Mouse (Mus musculus) embryonic facial prominence, embryonic 12.5 days (tissue): ENCODE measurements around the gene Sowahd. TPM values are rescaled to one million over a fixed set of nuclear protein-coding genes. Genes with fewer than 3 reads are reported as not detected.
"Not testable (repeated sequence)": the region's sequence is repeated elsewhere in the genome, so short reads cannot be mapped to it uniquely, and the experiment has no call there.

Experiments used
- ATAC-seq: fragments of 200-750 bp; cut with Nextera tagmentation; 2 replicates; pipeline ENCODE4 v1.8.0; 2017; ENCODE audit not compliant: insufficient number of reproducible peaks, insufficient read depth, low FRiP score, low TSS enrichment
- H3K27ac ChIP-seq: fragments of 300-500 bp; sonication (generic); 2 replicates; pipeline ENCODE4 v1.5.1; 2016; ENCODE audit warnings: mild to moderate bottlenecking
- H3K27me3 ChIP-seq: fragments of 300-500 bp; sonication (generic); 2 replicates; pipeline ENCODE4 v1.6.1; 2016; ENCODE audit warnings: mild to moderate bottlenecking, moderate library complexity
- H3K36me3 ChIP-seq: fragments of 300-500 bp; sonication (generic); 2 replicates; pipeline ENCODE4 v1.6.1; 2016; ENCODE audit warnings: mild to moderate bottlenecking
- H3K4me1 ChIP-seq: fragments of 300-500 bp; sonication (generic); 2 replicates; pipeline ENCODE4 v1.6.1; 2016
- H3K4me2 ChIP-seq: fragments of 300-500 bp; sonication (generic); replicated peaks from 2 replicates; pipeline ENCODE4 v1.6.1; 2016; ENCODE audit warnings: mild to moderate bottlenecking, moderate library complexity
- H3K4me3 ChIP-seq: fragments of 300-500 bp; sonication (generic); 2 replicates; pipeline ENCODE4 v1.5.1; 2016; ENCODE audit warnings: mild to moderate bottlenecking
- H3K9ac ChIP-seq: fragments of 300-500 bp; sonication (generic); 2 replicates; pipeline ENCODE4 v1.6.1; 2016; ENCODE audit warnings: mild to moderate bottlenecking, moderate library complexity
- H3K9me3 ChIP-seq: fragments of 300-500 bp; sonication (generic); 2 replicates; pipeline ENCODE4 v1.6.1; 2016; ENCODE audit warnings: mild to moderate bottlenecking, moderate library complexity
- WGBS: fragments of 180-500 bp; shearing (Covaris S2); methylation state at CpG from one replicate; pipeline ENCODE4 v1.1.7; 2016; 5-methylcytosine and 5-hydroxymethylcytosine counted together
- polyA plus RNA-seq: library from polyadenylated mRNA; unstranded; fragments of >200 nt; fragmentation: Nextera tagmentation; extraction: Ambion mirVana; gene quantifications from 2 replicates; pipeline ENCODE4 v1.2.1, GENCODE M21; 2016

Gene Sowahd
- polyA plus RNA-seq, 1 experiment from 2014 or later, result not detected

GRCm38 (mm10) chrX:37068766-37069165, 20.1 kb downstream of the Sowahd start:
- no peaks in the 10 kb centered on the region for H3K36me3 ChIP-seq
- H3K4me3 ChIP-seq, result no peak overlapping the region
- H3K9ac ChIP-seq, result no peak overlapping the region
- no peaks in the 10 kb centered on the region for H3K27me3 ChIP-seq
- 88% methylated on average over 5 of the region's 5 CpGs for WGBS
- no peak overlapping the region for H3K27ac ChIP-seq
- H3K4me2 ChIP-seq, result no peak overlapping the region
- H3K4me1 ChIP-seq, result no peaks in the 10 kb centered on the region
- no peak for ATAC-seq
- H3K9me3 ChIP-seq, result no peaks in the 10 kb centered on the region

GRCm38 (mm10) chrX:37074262-37074892, 25.7 kb downstream of the Sowahd start:
- Histone ChIP-seq H3K4me3 (no peak overlapping the region), H3K9me3 (no peaks in the 10 kb centered on the region), H3K4me1 (no peaks in the 10 kb centered on the region), H3K36me3 (no peaks in the 10 kb centered on the region), H3K27me3 (no peaks in the 10 kb centered on the region), H3K27ac (no peak overlapping the region), H3K9ac (no peak overlapping the region), H3K4me2 (no peak overlapping the region)
- WGBS, result 33% methylated on average over 9 of the region's 9 CpGs
- no peak for ATAC-seq

- no peak overlapping the region for H3K4me2 ChIP-seq
- no peaks in the 10 kb centered on the region for H3K4me1 ChIP-seq
- ATAC-seq, result no peak
- no peak overlapping the region for H3K4me3 ChIP-seq
- H3K36me3 ChIP-seq, result 0 out of 2 replicates have a peak, but pooled peaks cover 5% of the 10 kb centered on the region
- no peak overlapping the region for H3K27ac ChIP-seq
- no peak overlapping the region for H3K9ac ChIP-seq
- H3K27me3 ChIP-seq, result no peaks in the 10 kb centered on the region
- 76% methylated on average over 8 of the region's 8 CpGs for WGBS
- no peaks in the 10 kb centered on the region for H3K9me3 ChIP-seq
These were observed 28.0 kb downstream of the Sowahd start for GRCm38 (mm10) chrX:37076651-37077050.

DNA sequence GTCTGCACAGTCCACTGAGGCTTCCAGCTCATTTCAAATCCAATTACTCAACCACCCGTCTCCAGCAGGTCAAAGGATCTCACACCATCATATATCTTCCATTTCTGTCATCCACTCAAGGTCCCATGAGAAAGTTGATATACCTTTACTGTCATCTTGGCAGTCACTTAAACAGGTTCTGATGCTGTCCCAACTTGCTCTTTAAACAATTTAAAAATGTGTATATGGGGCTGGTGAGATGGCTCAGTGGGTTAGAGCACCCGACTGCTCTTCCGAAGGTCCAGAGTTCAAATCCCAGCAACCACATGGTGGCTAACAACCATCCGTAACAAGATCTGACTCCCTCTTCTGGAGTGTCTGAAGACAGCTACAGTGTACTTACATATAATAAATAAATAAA, 31.7 kb downstream of the Sowahd start:
- not testable (repeated sequence) for ATAC-seq, H3K4me3 ChIP-seq
- WGBS, result 64% methylated on average over 4 of the region's 4 CpGs

GRCm38 (mm10) chrX:37081194-37081593, 32.5 kb downstream of the Sowahd start:
- Histone ChIP-seq H3K27me3 (no peaks in the 10 kb centered on the region), H3K36me3 (peaks cover 15% of the 10 kb centered on the region; the same call in 1 of the 2 replicates), H3K4me2 (no peak overlapping the region), H3K9me3 (no peaks in the 10 kb centered on the region), H3K9ac (no peak overlapping the region), H3K4me1 (0 out of 2 replicates have a peak, but pooled peaks cover 2% of the 10 kb centered on the region), H3K4me3 (no peak overlapping the region), H3K27ac (no peak overlapping the region)
- 58% methylated on average over 6 of the region's 6 CpGs for WGBS
- no peak for ATAC-seq

More for the DNA sequence above, 31.7 kb downstream of the Sowahd start:
- not testable (repeated sequence) for H3K9me3 ChIP-seq, H3K4me2 ChIP-seq, H3K27me3 ChIP-seq, H3K27ac ChIP-seq, H3K9ac ChIP-seq, H3K4me1 ChIP-seq
- H3K36me3 ChIP-seq, result peaks cover 15% of the 10 kb centered on the region; the same call in 1 of the 2 replicates

DNA sequence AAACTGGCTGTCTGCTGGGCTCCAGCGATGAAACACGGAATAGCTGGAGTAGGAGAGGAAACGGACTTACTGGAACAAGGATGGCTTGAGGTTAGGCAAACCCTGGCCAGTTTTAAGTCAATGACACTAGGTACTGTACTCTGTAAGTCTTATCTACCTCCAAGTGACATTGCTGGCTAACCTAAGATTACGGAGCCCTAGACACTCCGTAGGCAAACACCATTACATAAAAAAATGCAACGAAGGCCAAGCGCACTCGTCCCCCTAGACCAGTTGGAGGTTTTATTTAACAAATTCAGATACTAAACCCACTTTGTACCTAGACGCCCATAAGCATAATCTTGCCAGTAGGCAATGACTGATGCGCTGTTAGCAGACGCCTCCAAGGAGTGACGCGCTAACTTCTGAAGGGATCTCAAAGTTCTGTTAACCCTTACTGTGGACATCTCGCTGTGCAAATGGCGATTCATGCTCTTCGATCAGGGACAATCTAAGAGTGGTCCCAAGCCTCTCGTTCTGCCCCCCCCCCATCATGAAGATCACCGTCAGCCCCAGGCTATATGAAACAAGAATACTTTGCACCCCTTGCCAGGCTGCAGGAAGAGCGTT, 35.8 kb downstream of the Sowahd start:
- Histone ChIP-seq H3K27ac (peak overlapping the region; percentile 84), H3K9me3 (no peaks in the 10 kb centered on the region), H3K9ac (peak overlapping the region; percentile 70), H3K27me3 (no peaks in the 10 kb centered on the region), H3K4me2 (peak overlapping the region; percentile 72), H3K4me1 (0 out of 2 replicates have a peak, but pooled peaks cover 2% of the 10 kb centered on the region), H3K4me3 (peak overlapping the region; percentile 57), H3K36me3 (peaks cover 15% of the 10 kb centered on the region; the same call in 1 of the 2 replicates)
- WGBS, result 20% methylated on average over 19 of the region's 19 CpGs
- no peak for ATAC-seq

DNA sequence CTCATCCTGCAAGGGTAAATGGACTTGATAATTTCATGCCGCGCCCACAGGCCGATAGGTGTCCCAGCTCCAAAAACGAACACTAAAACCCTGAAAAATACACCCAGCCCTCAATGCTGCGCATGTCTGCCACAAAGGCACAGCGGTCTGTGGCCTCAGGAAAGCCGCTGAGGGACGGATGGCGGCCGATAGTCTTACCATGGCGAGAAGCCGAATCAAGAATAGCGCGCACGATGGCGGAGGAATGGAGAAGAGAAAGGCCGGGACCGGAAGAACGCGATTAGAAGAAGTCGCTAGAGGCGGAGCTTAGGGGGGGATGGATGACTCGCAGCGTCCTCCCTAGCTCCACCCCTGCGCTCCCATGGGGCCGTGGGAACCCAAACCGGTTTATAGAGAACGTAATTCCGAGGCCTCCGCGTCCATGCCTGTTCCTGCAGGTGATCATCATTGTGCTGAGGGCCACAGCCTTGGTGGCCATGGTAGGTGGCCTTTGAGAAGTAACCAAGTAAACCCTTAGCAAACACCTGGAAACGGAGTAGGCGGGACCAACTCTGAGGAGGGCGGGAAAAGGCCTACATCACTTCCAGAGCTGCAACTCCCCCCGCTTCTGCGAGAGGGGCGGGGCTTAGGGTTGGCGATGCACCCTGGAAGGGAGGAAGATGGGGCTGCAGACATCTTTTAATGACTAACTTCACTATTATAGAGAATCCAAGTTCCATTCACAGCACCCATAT, 36.4 kb downstream of the Sowahd start, which contains the start of gene Rpl39:
TSS of gene Rpl39 (minus strand) at position 476 of the 734 bp plus-strand sequence.
- H3K9ac ChIP-seq, result peak within 1 kb of the TSS; percentile 70
- ATAC-seq, result peak; percentile 84
- peak within 1 kb of the TSS; percentile 72 for H3K4me2 ChIP-seq
- peaks cover 15% of the 10 kb centered on the region; the same call in 1 of the 2 replicates for H3K36me3 ChIP-seq
- peak within 1 kb of the TSS; percentile 57 for H3K4me3 ChIP-seq
- H3K27ac ChIP-seq, result peak within 1 kb of the TSS; percentile 84
- no peaks in the 10 kb centered on the region for H3K9me3 ChIP-seq
- 0 out of 2 replicates have a peak, but pooled peaks cover 2% of the 10 kb centered on the region for H3K4me1 ChIP-seq
- H3K27me3 ChIP-seq, result no peaks in the 10 kb centered on the region
- WGBS, result 14% methylated on average over 38 of the region's 38 CpGs

- 24% methylated on average over 9 of the region's 9 CpGs for whole genome bisulfite sequencing
- no peaks in the 10 kb centered on the region for H3K27me3 ChIP-seq
- no peak overlapping the region for H3K9ac ChIP-seq
- 0 out of 2 replicates have a peak, but pooled peaks cover 2% of the 10 kb centered on the region for H3K4me1 ChIP-seq
- H3K4me2 ChIP-seq, result peak overlapping the region; percentile 39
- H3K36me3 ChIP-seq, result peaks cover 15% of the 10 kb centered on the region; the same call in 1 of the 2 replicates
- H3K4me3 ChIP-seq, result peak overlapping the region; percentile 57
- no peaks in the 10 kb centered on the region for H3K9me3 ChIP-seq
- peak overlapping the region; percentile 84 for H3K27ac ChIP-seq
- ATAC-seq, result no peak
These were observed 37.0 kb downstream of the Sowahd start for GRCm38 (mm10) chrX:37085665-37086064.

DNA sequence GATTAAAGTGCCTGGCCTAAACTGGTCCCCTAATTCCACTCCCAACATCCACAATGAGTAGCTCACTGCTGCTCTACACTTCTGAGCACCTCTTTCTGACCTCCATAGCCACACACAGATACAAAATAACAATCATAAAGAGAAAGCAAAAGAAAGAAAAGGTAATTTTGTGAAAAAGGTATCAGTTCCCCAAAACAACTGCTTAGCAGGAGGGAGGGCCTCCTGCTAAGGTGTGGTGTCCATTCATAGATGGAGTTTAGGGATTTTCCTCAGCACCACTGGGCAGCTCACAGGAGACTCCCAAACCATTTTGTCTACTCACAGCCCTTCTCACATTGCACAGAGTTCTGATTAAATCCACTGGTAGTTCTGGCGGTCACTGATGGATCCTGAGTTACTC, 40.1 kb downstream of the Sowahd start:
- no peak for ATAC-seq
- no peaks in the 10 kb centered on the region for H3K4me1 ChIP-seq
- no peak overlapping the region for H3K4me2 ChIP-seq
- 88% methylated on average over 1 of the region's 1 CpGs for WGBS
- no peak overlapping the region for H3K27ac ChIP-seq
- no peak overlapping the region for H3K9ac ChIP-seq
- no peaks in the 10 kb centered on the region for H3K27me3 ChIP-seq
- H3K36me3 ChIP-seq, result no peaks in the 10 kb centered on the region
- no peak overlapping the region for H3K4me3 ChIP-seq
- H3K9me3 ChIP-seq, result no peaks in the 10 kb centered on the region

- Histone ChIP-seq H3K9me3 (no peaks in the 10 kb centered on the region), H3K36me3 (no peaks in the 10 kb centered on the region), H3K9ac (no peak overlapping the region), H3K4me2 (no peak overlapping the region), H3K27me3 (no peaks in the 10 kb centered on the region), H3K4me1 (no peaks in the 10 kb centered on the region), H3K27ac (no peak overlapping the region), H3K4me3 (no peak overlapping the region)
- ATAC-seq, result no peak
- WGBS, result 87% methylated on average over 3 of the region's 3 CpGs
These were observed 42.8 kb downstream of the Sowahd start for GRCm38 (mm10) chrX:37091457-37091856.

DNA sequence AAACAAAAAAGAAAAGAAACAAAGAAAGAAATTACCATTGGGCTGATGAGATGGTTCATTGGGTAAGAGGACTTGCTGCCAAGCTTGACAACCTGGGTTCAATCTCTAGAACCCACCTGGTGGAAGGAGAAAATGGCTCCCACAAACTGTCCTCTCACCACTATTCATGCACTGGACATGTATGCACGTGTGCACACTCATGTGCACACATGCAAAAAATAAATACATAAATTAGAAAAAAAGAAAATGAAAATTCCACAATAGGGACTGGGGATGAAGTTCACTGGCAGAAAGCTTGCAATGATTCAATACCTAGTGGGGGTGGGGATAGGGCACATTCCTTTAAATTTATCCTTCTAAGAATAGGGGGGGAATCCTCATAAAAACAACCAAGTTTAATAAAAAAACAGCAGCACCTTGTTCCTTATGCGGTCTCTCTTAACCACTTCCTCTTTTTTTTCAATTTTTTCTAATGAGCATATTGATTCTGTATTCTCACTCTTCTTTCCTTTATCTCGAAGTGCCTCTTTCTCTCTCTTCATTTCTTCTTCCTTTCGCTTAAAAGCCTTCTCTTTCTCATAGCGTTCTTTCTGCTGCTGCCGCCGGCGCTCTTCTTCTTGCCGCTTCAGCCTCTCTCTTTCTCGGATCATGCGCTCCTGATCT, 46.6 kb downstream of the Sowahd start:
- ATAC-seq, result no peak
- WGBS, result 93% methylated on average over 11 of the region's 11 CpGs
- H3K9ac ChIP-seq, result no peak overlapping the region
- no peak overlapping the region for H3K4me3 ChIP-seq
- H3K27me3 ChIP-seq, result no peaks in the 10 kb centered on the region
- no peak overlapping the region for H3K27ac ChIP-seq
- H3K4me1 ChIP-seq, result no peaks in the 10 kb centered on the region
- no peaks in the 10 kb centered on the region for H3K36me3 ChIP-seq
- H3K9me3 ChIP-seq, result no peaks in the 10 kb centered on the region
- no peak overlapping the region for H3K4me2 ChIP-seq
